Mouse (Mus musculus): ENCODE measurements around the gene Wfdc13.

DNA sequence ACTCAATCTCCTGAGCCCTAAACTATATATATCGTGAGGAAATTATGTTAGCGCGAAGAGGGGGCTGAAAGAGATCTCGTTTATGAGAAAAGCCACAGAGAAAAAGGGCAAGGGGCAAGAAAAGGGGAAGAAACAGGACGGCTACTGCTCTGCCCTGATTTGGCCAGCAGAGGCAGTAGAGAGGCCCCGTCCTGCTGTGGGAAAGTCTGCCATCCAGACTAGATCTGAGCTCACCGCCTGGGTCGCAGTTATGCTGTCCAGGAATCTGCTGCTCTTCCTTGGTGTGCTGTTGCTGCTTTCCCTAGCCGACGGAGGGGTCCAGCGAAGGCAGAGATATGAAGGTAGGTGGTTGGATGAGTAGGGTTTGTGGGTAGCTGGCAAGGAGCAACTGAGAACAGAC lies 29.0 kb upstream of the Wfdc13 start, which contains the start of gene Wfdc10:
- peak; percentile 86 for TF ChIP-seq CTCF (IDR thresholded peaks at IDR 0.05; ENCODE audit: low read depth, low read length)
- TF ChIP-seq EP300 (IDR thresholded peaks at IDR 0.05; ENCODE audit: insufficient read depth, low read depth, low read length): no peak
- no peak for TF ChIP-seq POLR2A (IDR thresholded peaks at IDR 0.05; ENCODE audit: insufficient read depth, low read length)

All from ES-Bruce4 (cell line).